Mouse (Mus musculus): ENCODE measurements around the gene Hsdl2.

DNA sequence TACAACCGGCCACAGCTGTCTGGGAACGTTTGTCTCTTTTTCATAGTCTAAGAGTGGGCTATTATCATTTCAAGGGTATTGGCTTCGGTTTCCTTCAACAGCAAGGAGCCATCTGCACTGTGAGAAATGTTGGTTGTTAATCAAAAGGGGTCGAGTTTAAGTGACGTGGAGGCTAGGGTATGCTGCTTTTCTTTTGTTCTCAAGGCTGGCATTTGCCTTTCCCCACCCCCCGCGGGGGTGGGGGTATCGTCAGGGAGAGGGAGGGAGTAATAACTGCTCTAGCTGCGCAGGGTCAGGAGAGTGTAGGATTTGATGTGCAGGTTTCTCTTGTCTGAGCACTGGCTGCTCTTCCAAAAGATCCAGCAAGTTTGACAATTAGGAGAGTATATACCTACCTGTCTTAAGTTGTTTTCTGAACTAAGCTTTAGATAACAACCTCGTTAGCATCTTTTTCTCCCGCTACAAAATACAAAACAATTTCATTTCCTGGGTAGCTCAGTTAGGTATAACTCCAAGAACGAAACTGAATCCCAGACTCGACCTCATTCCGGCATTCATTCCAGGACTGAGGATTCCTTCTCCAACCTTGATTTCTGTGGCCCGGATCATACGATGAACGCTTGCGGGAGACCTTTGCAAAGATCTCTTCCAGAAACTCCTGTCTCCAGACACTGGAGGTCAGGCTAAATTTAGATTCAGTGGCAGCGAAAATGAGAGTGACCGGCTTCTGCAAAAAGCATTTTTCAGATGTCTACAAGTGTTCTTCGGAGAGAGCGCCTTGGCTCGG is 675 bp upstream of the Hsdl2 start:
- TF ChIP-seq CTCF (IDR thresholded peaks at IDR 0.05; ENCODE audit: low read depth, low read length) (no peak), POLR2A (IDR thresholded peaks at IDR 0.05; ENCODE audit: extremely low read depth, insufficient read depth, low read length) (no peak)

Measured in liver, adult 2 months (tissue).